Mouse (Mus musculus) adrenal gland, postnatal 10 days (tissue): Measurements from ENCODE around the gene Prickle3. TPM values are rescaled to one million over a fixed set of nuclear protein-coding genes. Genes with fewer than 3 reads are reported as not detected.
A peak's percentile ranks its signal among the peaks of the same experiment; 100 is the strongest.
"Not testable (repeated sequence)": the region's sequence is repeated elsewhere in the genome, so short reads cannot be mapped to it uniquely, and the experiment has no call there.

Experiments
- DNase-seq: peaks from one replicate; pipeline ENCODE4 v3.0.0; 2021; ENCODE audit warnings: mixed read lengths
- total RNA-seq, 2 experiments: library from RNA; stranded (reverse); gene quantifications; 2 replicates each; pipeline ENCODE4 v1.2.3; 2021

Gene Prickle3
- total RNA-seq, 2 experiments from 2014 or later: 9.2 to 18.0 TPM

DNA sequence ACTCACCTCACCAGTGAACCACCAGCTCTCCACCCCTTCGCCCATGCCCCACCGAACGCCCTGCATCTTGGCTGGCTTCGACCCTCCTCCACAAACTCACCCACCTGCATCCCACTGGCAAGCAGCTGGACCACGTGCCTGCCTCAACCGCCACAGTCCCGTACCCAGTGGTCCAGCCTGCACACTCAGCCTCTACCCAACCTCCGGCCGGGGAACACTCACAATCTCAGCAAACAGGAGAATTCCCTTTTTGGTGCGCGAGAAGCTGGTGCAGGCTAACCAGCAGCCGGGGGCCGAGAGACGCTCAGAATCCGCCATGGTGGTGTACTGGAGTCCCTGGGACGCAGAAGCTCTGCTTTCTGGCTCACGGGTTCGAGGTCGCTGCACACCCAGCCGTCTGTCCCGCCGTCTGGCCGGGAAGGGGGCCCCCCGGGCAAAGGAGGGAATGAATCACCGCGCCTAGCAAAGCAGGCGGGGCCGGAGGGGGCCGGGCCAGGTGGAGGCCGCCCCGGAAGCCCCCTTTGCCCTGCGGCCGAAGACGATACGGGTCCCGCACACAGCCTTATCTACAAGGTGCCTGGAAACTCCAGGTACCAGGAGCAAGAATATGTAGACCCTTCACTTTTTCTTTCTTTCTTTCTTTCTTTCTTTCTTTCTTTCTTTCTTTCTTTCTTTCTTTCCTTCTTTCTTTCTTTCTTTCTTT lies 14.0 kb downstream of the Prickle3 start, which contains the start of gene Plp2:
Plp2 (minus strand) TSS at position 470 of the 703 bp plus-strand sequence.
- DNase-seq: peak; percentile 73

DNA sequence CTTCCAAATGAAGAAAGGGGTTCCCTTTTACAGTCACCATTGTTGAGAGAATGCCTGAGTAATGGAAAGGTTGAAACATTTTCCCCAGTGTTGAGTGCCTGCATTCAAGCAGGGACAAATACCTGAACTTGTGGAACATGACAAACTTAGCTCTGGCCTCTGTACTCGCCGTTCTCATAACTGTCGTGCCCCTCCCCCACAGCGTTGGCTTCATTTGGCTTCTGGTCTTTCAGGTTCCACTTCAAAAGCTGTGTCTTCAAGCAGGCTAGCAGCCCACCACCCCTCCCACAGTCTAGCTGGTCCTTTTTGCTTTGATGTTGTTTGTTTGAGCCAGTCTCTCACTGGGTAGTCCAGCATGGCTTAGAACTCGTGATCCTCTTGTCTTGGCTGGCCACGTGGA lies 15.7 kb downstream of the Prickle3 start:
- no peak for DNase-seq

GRCm38 (mm10) chrX:7673578-7674281 lies 16.7 kb downstream of the Prickle3 start:
- DNase-seq: peak; percentile 49

DNA sequence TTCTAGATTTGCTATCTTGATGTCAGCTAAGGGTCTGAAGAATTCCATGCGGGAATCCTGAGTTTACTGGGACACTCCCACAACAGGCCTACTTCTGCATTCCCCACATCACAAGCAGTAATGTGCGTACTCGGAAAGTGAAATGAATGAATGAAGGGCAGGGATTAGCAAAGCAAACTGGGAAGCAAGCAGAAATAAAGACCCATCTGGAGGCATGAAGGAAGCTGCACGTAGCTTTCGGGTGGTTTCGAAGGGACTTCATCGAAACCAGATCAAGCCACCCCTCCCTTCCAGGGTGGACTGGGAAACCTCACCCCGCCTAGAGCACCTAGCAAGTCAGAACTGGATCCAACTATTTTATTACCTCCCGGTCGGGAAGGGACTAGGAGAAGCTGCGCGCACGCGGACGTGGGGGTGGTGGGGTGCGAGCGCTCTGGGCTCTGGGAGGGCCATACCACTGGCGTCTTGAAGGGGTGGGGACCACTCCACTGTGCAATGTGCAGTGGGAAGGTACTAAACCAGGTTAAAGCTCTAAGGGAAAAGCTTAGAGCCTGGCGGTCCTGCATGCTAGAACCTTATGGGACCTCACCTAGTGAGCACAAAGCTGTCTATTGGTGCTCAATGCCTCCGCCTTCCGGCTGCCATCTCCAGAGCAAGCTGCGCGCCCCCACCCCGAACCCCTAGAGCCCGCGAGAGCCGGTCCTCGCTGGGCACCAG lies 17.4 kb downstream of the Prickle3 start:
- no peak for DNase-seq

DNA sequence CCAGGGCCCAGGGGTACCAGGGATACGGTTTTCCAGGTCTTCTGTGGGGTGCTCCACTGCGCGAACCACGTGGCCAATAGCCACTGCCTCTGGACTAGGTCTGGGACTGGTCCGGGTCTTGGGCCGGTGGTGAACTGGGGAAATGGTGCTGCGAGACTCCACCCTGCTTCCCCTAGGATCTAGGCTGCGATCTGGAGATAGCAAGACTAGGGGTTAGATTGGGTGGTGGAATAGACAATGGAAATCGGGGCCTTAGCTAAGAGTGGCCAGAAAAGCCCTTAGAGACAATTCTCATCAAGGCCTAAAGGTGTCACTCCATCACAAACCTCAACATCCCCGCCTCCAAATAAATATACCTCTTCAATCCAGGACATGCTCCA lies 17.9 kb downstream of the Prickle3 start:
- no peak for DNase-seq

DNA sequence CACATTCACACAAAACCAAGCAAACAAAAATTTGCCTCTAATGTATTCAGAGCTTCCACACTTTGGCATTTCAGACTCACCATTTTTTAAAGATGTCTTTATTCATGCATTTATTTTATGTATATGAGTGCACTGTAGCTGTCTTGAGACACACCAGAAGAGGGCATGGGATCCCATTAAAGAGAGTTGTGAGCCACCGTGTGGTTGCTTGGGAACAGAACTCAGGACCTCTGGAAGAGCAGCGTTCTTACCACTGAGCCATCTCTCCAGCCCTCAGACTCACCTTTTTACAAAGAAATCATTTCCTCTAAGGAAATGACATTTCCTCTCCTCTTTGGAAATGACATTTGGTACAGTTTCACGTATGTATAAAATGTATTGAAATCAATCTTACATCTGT lies 21.9 kb downstream of the Prickle3 start:
- no peak for DNase-seq

DNA sequence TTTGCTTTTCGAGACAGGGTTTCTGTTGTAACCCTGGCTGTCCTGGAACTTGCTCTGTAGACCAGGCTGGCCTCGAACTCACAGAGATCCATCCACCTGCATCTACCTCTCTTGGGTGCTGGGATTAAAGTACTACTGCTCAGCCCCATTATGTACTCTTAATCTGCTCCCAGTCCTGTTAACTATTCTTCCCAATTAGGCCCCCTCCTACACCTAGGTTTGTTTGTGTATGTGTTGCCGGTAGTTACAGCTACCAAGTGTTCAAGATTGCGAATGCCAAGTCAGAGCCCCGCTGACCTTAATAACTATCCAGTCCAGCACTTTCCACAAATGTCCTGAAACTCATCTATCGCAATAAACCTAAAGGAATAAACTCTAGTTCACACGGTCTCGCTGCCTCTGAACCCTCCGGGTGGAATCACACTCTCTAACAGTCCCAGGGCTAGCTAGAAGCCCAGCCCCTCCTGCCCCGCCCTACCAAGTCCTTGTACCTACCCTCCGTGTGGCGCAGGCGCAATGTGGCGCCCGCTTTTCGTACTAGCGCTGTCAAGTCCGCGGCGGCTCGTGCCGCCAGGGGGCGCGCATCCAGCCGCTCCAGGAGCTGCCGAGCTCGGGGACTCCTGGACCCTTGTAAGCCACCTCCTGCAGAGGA lies 22.5 kb downstream of the Prickle3 start:
- DNase-seq: peak; percentile 92

- no peak for DNase-seq
These were observed 23.0 kb downstream of the Prickle3 start for GRCm38 (mm10) chrX:7680057-7680412.

- DNase-seq: peak; percentile 42
These were observed 23.8 kb downstream of the Prickle3 start, which contains the start of gene Magix for GRCm38 (mm10) chrX:7680864-7681263. TSS of gene Magix (minus strand) at chrX:7681251.

- no peak for DNase-seq
These were observed 31.3 kb downstream of the Prickle3 start for GRCm38 (mm10) chrX:7688321-7688720.

GRCm38 (mm10) chrX:7690486-7690885 lies 33.4 kb downstream of the Prickle3 start:
- no peak for DNase-seq

GRCm38 (mm10) chrX:7692862-7693261 lies 35.8 kb downstream of the Prickle3 start:
- DNase-seq: peak; percentile 45

GRCm38 (mm10) chrX:7696520-7696919 lies 39.5 kb downstream of the Prickle3 start:
- DNase-seq: no peak

GRCm38 (mm10) chrX:7696954-7697381 lies 39.9 kb downstream of the Prickle3 start, which contains the start of gene Gpkow:
TSS of gene Gpkow (plus strand) at chrX:7697131.
- peak; percentile 82 for DNase-seq

GRCm38 (mm10) chrX:7713764-7714134 lies 56.7 kb downstream of the Prickle3 start:
- DNase-seq: not testable (repeated sequence)

- DNase-seq: peak; percentile 89
These were observed 57.3 kb downstream of the Prickle3 start, which contains the start of gene Wdr45 for GRCm38 (mm10) chrX:7714135-7714899. TSS of gene Wdr45 (plus strand) at chrX:7714333.

DNA sequence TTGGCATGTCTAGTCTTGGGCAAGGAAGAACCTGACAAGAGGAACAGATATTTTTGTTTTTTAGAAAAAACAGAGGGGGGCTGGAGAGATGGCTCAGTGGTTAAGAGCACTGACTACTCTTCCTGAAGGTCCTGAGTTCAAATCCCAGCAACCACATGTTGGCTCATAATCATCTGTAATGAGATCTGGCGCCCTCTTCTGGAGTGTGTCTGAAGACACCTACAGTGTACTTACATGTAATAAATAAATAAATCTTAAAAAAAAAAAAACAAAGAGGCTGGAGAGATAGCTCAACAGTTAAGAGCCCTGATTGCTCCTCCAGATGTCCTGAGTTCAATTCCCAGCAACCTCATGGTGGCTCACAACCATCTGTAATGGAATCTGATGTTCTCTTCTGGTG lies 59.0 kb downstream of the Prickle3 start:
- DNase-seq: not testable (repeated sequence)
